Mouse (Mus musculus) cerebellum, postnatal 4 days (tissue): Measurements from ENCODE around the gene Spata25.
"Not testable (repeated sequence)": the region's sequence is repeated elsewhere in the genome, so short reads cannot be mapped to it uniquely, and the experiment has no call there.

Experiments used
- DNase-seq, 2 experiments: peaks; one replicate each; pipeline ENCODE4 v3.0.0; 2022; ENCODE audit warnings: low spot score in 2 of 2, mixed read lengths in 1 of 2

The Spata25 gene

GRCm38 (mm10) chr2:164828437-164828836 lies at the start of gene Spata25:
TSS of gene Spata25 (minus strand) at chr2:164828537.
- no peak for DNase-seq

GRCm38 (mm10) chr2:164877376-164878215 lies 49.3 kb upstream of the Spata25 start:
- not testable (repeated sequence) for DNase-seq

GRCm38 (mm10) chr2:164875648-164876047 lies 47.3 kb upstream of the Spata25 start:
- DNase-seq: not testable (repeated sequence)

- no peak for DNase-seq
Observed at GRCm38 (mm10) chr2:164874239-164874769, 46.0 kb upstream of the Spata25 start.

- DNase-seq: no peak
Observed at GRCm38 (mm10) chr2:164873621-164874020, 45.3 kb upstream of the Spata25 start.

- DNase-seq: no peak
Observed at GRCm38 (mm10) chr2:164871602-164872303, 43.4 kb upstream of the Spata25 start.

- DNase-seq: no peak
Observed at GRCm38 (mm10) chr2:164868491-164868890, 40.2 kb upstream of the Spata25 start.

GRCm38 (mm10) chr2:164867566-164867965 lies 39.2 kb upstream of the Spata25 start:
- no peak for DNase-seq

GRCm38 (mm10) chr2:164866741-164867551 lies 38.6 kb upstream of the Spata25 start:
- DNase-seq: no peak

- no peak for DNase-seq
Observed at GRCm38 (mm10) chr2:164864593-164864992, 36.3 kb upstream of the Spata25 start.

GRCm38 (mm10) chr2:164863411-164863810 lies 35.1 kb upstream of the Spata25 start:
- not testable (repeated sequence) for DNase-seq

GRCm38 (mm10) chr2:164862179-164862861 lies 34.0 kb upstream of the Spata25 start:
- peak in 1 of 2 experiments; percentile 78 for DNase-seq

GRCm38 (mm10) chr2:164861094-164861493 lies 32.8 kb upstream of the Spata25 start:
- no peak for DNase-seq

- DNase-seq: no peak
Observed at GRCm38 (mm10) chr2:164859640-164860432, 31.5 kb upstream of the Spata25 start.

- DNase-seq: no peak
Observed at GRCm38 (mm10) chr2:164859155-164859554, 30.8 kb upstream of the Spata25 start.

GRCm38 (mm10) chr2:164857842-164858553 lies 29.7 kb upstream of the Spata25 start:
- no peak for DNase-seq

GRCm38 (mm10) chr2:164857101-164857821 lies 28.9 kb upstream of the Spata25 start, which contains the start of gene Pltp:
TSS of gene Pltp (minus strand) at chr2:164857711.
- peak in 1 of 2 experiments; percentile 57 for DNase-seq

- DNase-seq: no peak
Observed at GRCm38 (mm10) chr2:164856309-164857100, 28.2 kb upstream of the Spata25 start.
